Mouse (Mus musculus): ENCODE data around the gene Aurkaip1. TPM values are rescaled to one million over a fixed set of nuclear protein-coding genes. Genes with fewer than 3 reads are reported as not detected.
A peak's percentile ranks its signal among the peaks of the same experiment; 100 is the strongest.

Gene Aurkaip1
- polyA plus RNA-seq, 1 experiment from 2014 or later, result 126 TPM

GRCm38 (mm10) chr4:155843231-155843630, 12.2 kb downstream of the Aurkaip1 start:
- Histone ChIP-seq H3K9ac (no peak overlapping the region), H3K27me3 (replicated peaks) (peaks cover 5% of the 10 kb centered on the region; the same call in 1 of the 2 replicates), H3K36me3 (peaks cover 29% of the 10 kb centered on the region), H3K4me3 (no peak overlapping the region), H3K4me2 (no peak overlapping the region), H3K9me3 (no peaks in the 10 kb centered on the region), H3K4me1 (peaks cover 49% of the 10 kb centered on the region), H3K27ac (replicated peaks) (no peak overlapping the region)
- ATAC-seq (ENCODE audit: extremely low read depth, insufficient number of reproducible peaks, low FRiP score, low TSS enrichment), result no peak
- 84% methylated on average over 5 of the region's 5 CpGs for WGBS

GRCm38 (mm10) chr4:155846871-155847578, 16.0 kb downstream of the Aurkaip1 start, which contains the start of gene Dvl1:
Dvl1 (plus strand) TSS chr4:155847402.
- peak; percentile 92 for ATAC-seq (ENCODE audit: extremely low read depth, insufficient number of reproducible peaks, low FRiP score, low TSS enrichment)
- H3K4me1 ChIP-seq, result peaks cover 35% of the 10 kb centered on the region
- H3K9me3 ChIP-seq, result no peaks in the 10 kb centered on the region
- H3K9ac ChIP-seq, result peak within 1 kb of the TSS; percentile 97
- peak within 1 kb of the TSS; percentile 70 for H3K27ac ChIP-seq (replicated peaks)
- H3K27me3 ChIP-seq (replicated peaks), result no peaks in the 10 kb centered on the region
- 1% methylated on average over 64 of the region's 65 CpGs for WGBS
- peaks cover 22% of the 10 kb centered on the region for H3K36me3 ChIP-seq
- peak within 1 kb of the TSS; percentile 92 for H3K4me3 ChIP-seq
- peak within 1 kb of the TSS; percentile 98 for H3K4me2 ChIP-seq

GRCm38 (mm10) chr4:155847591-155848352, 16.7 kb downstream of the Aurkaip1 start:
- peak overlapping the region; percentile 97 for H3K9ac ChIP-seq
- peaks cover 16% of the 10 kb centered on the region for H3K36me3 ChIP-seq
- peak; percentile 6; the same call in 1 of the 2 replicates for ATAC-seq (ENCODE audit: extremely low read depth, insufficient number of reproducible peaks, low FRiP score, low TSS enrichment)
- 2% methylated on average over 56 of the region's 69 CpGs for WGBS
- peak overlapping the region; percentile 98 for H3K4me2 ChIP-seq
- H3K4me3 ChIP-seq, result peak overlapping the region; percentile 92
- no peaks in the 10 kb centered on the region for H3K27me3 ChIP-seq (replicated peaks)
- H3K27ac ChIP-seq (replicated peaks), result peak overlapping the region; percentile 70
- H3K9me3 ChIP-seq, result no peaks in the 10 kb centered on the region
- H3K4me1 ChIP-seq, result peaks cover 35% of the 10 kb centered on the region

- no peaks in the 10 kb centered on the region for H3K9me3 ChIP-seq
- 62% methylated on average over 7 of the region's 7 CpGs for WGBS
- peaks cover 12% of the 10 kb centered on the region for H3K36me3 ChIP-seq
- peak overlapping the region; percentile 97 for H3K9ac ChIP-seq
- H3K4me3 ChIP-seq, result peak overlapping the region; percentile 92
- H3K27me3 ChIP-seq (replicated peaks), result no peaks in the 10 kb centered on the region
- H3K4me2 ChIP-seq, result peak overlapping the region; percentile 98
- peaks cover 35% of the 10 kb centered on the region for H3K4me1 ChIP-seq
- no peak for ATAC-seq (ENCODE audit: extremely low read depth, insufficient number of reproducible peaks, low FRiP score, low TSS enrichment)
- H3K27ac ChIP-seq (replicated peaks), result no peak overlapping the region
Observed at GRCm38 (mm10) chr4:155848434-155849095, 17.5 kb downstream of the Aurkaip1 start.

GRCm38 (mm10) chr4:155849391-155849790, 18.3 kb downstream of the Aurkaip1 start:
- no peak for ATAC-seq (ENCODE audit: extremely low read depth, insufficient number of reproducible peaks, low FRiP score, low TSS enrichment)
- Histone ChIP-seq H3K27me3 (replicated peaks) (no peaks in the 10 kb centered on the region), H3K9me3 (no peaks in the 10 kb centered on the region), H3K4me2 (no peak overlapping the region), H3K36me3 (peaks cover 14% of the 10 kb centered on the region), H3K4me3 (no peak overlapping the region), H3K9ac (peak overlapping the region; percentile 19; the same call in 1 of the 2 replicates), H3K27ac (replicated peaks) (no peak overlapping the region), H3K4me1 (peaks cover 35% of the 10 kb centered on the region)
- WGBS, result 81% methylated on average over 2 of the region's 2 CpGs

GRCm38 (mm10) chr4:155849792-155850451, 18.9 kb downstream of the Aurkaip1 start:
- no peaks in the 10 kb centered on the region for H3K27me3 ChIP-seq (replicated peaks)
- H3K27ac ChIP-seq (replicated peaks), result no peak overlapping the region
- ATAC-seq (ENCODE audit: extremely low read depth, insufficient number of reproducible peaks, low FRiP score, low TSS enrichment), result no peak
- peaks cover 35% of the 10 kb centered on the region for H3K4me1 ChIP-seq
- H3K9me3 ChIP-seq, result no peaks in the 10 kb centered on the region
- no peak overlapping the region for H3K4me3 ChIP-seq
- 85% methylated on average over 3 of the region's 3 CpGs for WGBS
- peaks cover 17% of the 10 kb centered on the region for H3K36me3 ChIP-seq
- no peak overlapping the region for H3K9ac ChIP-seq
- H3K4me2 ChIP-seq, result no peak overlapping the region

GRCm38 (mm10) chr4:155851368-155851767, 20.3 kb downstream of the Aurkaip1 start:
- Histone ChIP-seq H3K27ac (replicated peaks) (no peak overlapping the region), H3K4me1 (peaks cover 34% of the 10 kb centered on the region), H3K4me2 (no peak overlapping the region), H3K9me3 (no peaks in the 10 kb centered on the region), H3K4me3 (no peak overlapping the region), H3K9ac (no peak overlapping the region), H3K36me3 (peaks cover 31% of the 10 kb centered on the region), H3K27me3 (replicated peaks) (no peaks in the 10 kb centered on the region)
- no peak for ATAC-seq (ENCODE audit: extremely low read depth, insufficient number of reproducible peaks, low FRiP score, low TSS enrichment)
- WGBS, result 86% methylated on average over 3 of the region's 3 CpGs

GRCm38 (mm10) chr4:155851951-155852411, 20.9 kb downstream of the Aurkaip1 start:
- Histone ChIP-seq H3K4me1 (peaks cover 28% of the 10 kb centered on the region), H3K27ac (replicated peaks) (no peak overlapping the region), H3K9me3 (no peaks in the 10 kb centered on the region), H3K4me2 (no peak overlapping the region), H3K9ac (no peak overlapping the region), H3K27me3 (replicated peaks) (no peaks in the 10 kb centered on the region), H3K36me3 (peaks cover 38% of the 10 kb centered on the region), H3K4me3 (no peak overlapping the region)
- WGBS, result 72% methylated on average over 2 of the region's 2 CpGs
- ATAC-seq (ENCODE audit: extremely low read depth, insufficient number of reproducible peaks, low FRiP score, low TSS enrichment), result no peak

- Histone ChIP-seq H3K4me3 (no peak overlapping the region), H3K9me3 (no peaks in the 10 kb centered on the region), H3K4me1 (peaks cover 21% of the 10 kb centered on the region), H3K36me3 (peaks cover 52% of the 10 kb centered on the region), H3K27ac (replicated peaks) (no peak overlapping the region), H3K27me3 (replicated peaks) (no peaks in the 10 kb centered on the region), H3K9ac (no peak overlapping the region), H3K4me2 (no peak overlapping the region)
- ATAC-seq (ENCODE audit: extremely low read depth, insufficient number of reproducible peaks, low FRiP score, low TSS enrichment), result no peak
- 85% methylated on average over 9 of the region's 9 CpGs for WGBS
Observed at GRCm38 (mm10) chr4:155853421-155853820, 22.3 kb downstream of the Aurkaip1 start.

- Histone ChIP-seq H3K9me3 (no peaks in the 10 kb centered on the region), H3K36me3 (peaks cover 61% of the 10 kb centered on the region), H3K27ac (replicated peaks) (no peak overlapping the region), H3K4me1 (0 out of 2 replicates have a peak, but pooled peaks cover 7% of the 10 kb centered on the region), H3K4me3 (no peak overlapping the region), H3K9ac (no peak overlapping the region), H3K27me3 (replicated peaks) (no peaks in the 10 kb centered on the region), H3K4me2 (no peak overlapping the region)
- 85% methylated on average over 12 of the region's 12 CpGs for WGBS
- ATAC-seq (ENCODE audit: extremely low read depth, insufficient number of reproducible peaks, low FRiP score, low TSS enrichment), result no peak
Observed at GRCm38 (mm10) chr4:155854991-155855390, 23.9 kb downstream of the Aurkaip1 start.
